Mouse (Mus musculus) CH12.LX (cell line): ENCODE data around the gene Gm44790. TPM values are rescaled to one million over a fixed set of nuclear protein-coding genes. Genes with fewer than 3 reads are reported as not detected.

Source experiments
- DNase-seq: peaks from one replicate; pipeline ENCODE4 v3.0.0-alpha.2; 2013; ENCODE audit errors: extremely low read depth
- H3K27ac ChIP-seq: 2 replicates; pipeline ENCODE4 v1.5.1; 2012; ENCODE audit warnings: low read depth, mild to moderate bottlenecking, control low read depth, moderate library complexity; ENCODE audit not compliant: insufficient read depth
- H3K27me3 ChIP-seq: replicated peaks from 2 replicates; pipeline ENCODE3; 2012; ENCODE audit warnings: inconsistent platforms
- H3K36me3 ChIP-seq, 2 experiments: replicated peaks in 1 of 2; 2 replicates each; pipeline versions ENCODE3 to v1.6.1; 2012; ENCODE audit warnings: inconsistent platforms in 1 of 2, low read length in 1 of 2, mild to moderate bottlenecking in 1 of 2, mixed read lengths in 1 of 2, moderate library complexity in 1 of 2; ENCODE audit not compliant: control insufficient read depth in 1 of 2, insufficient read depth in 1 of 2
- H3K4me1 ChIP-seq, 2 experiments: 2 replicates each; pipeline ENCODE4 v1.6.1; 2012; ENCODE audit warnings: inconsistent platforms in 1 of 2, moderate library complexity in 1 of 2; ENCODE audit not compliant: insufficient read depth in 2 of 2, control insufficient read depth in 1 of 2
- H3K4me2 ChIP-seq: 2 replicates; pipeline ENCODE4 v1.6.1; 2012; ENCODE audit warnings: low read depth, mild to moderate bottlenecking, control low read depth; ENCODE audit not compliant: poor library complexity, insufficient read depth, severe bottlenecking
- H3K4me3 ChIP-seq, 3 experiments: fragments of 150-350 bp in 1 of 3; sonication (generic) in 1 of 3; replicated peaks in 1 of 3; 2 replicates each; pipeline versions ENCODE3 to v1.5.1; 2011 to 2012; ENCODE audit warnings: low read depth in 2 of 3, low read length in 2 of 3, mild to moderate bottlenecking in 2 of 3, moderate library complexity in 2 of 3, control low read depth in 1 of 3, improper control_type of control experiment in 1 of 3, inconsistent platforms in 1 of 3, mixed read lengths in 1 of 3; ENCODE audit not compliant: poor library complexity in 1 of 3
- H3K79me2 ChIP-seq: replicated peaks from 2 replicates; pipeline ENCODE4 v1.6.1; 2012; ENCODE audit warnings: mild to moderate bottlenecking, moderate library complexity; ENCODE audit not compliant: control insufficient read depth, poor library complexity, insufficient read depth, severe bottlenecking; ENCODE audit errors: extremely low read depth
- H3K9ac ChIP-seq: 2 replicates; pipeline ENCODE4 v1.6.1; 2012; ENCODE audit warnings: low read depth, mild to moderate bottlenecking, control low read depth, moderate library complexity; ENCODE audit not compliant: insufficient read depth
- H3K9me3 ChIP-seq: replicated peaks from 2 replicates; pipeline ENCODE3; 2012; ENCODE audit warnings: low read length, inconsistent platforms, mixed read lengths
- CHD1 ChIP-seq: IDR thresholded peaks from 2 replicates; pipeline ENCODE4 v1.6.1; 2012; ENCODE audit warnings: low read depth, low read length, improper control_type of control experiment, inconsistent platforms
- CHD2 ChIP-seq: IDR thresholded peaks from 2 replicates; pipeline ENCODE4 v1.6.1; 2011; ENCODE audit warnings: low read length, improper control_type of control experiment
- ELF1 ChIP-seq: IDR thresholded peaks from 2 replicates; pipeline ENCODE4 v1.6.1; 2014; ENCODE audit warnings: low read depth, mild to moderate bottlenecking, inconsistent platforms, low read length, improper control_type of control experiment
- EP300 ChIP-seq: IDR thresholded peaks from 2 replicates; pipeline ENCODE4 v1.6.1; 2011; ENCODE audit warnings: low read length, improper control_type of control experiment
- ETS1 ChIP-seq: conservative IDR thresholded peaks from 2 replicates; pipeline ENCODE4 v1.6.1; 2012; ENCODE audit warnings: low read depth, mild to moderate bottlenecking, inconsistent platforms, low read length, improper control_type of control experiment, moderate library complexity
- HCFC1 ChIP-seq: IDR thresholded peaks from 2 replicates; pipeline ENCODE4 v1.6.1; 2012; ENCODE audit warnings: low read depth, mild to moderate bottlenecking, inconsistent platforms, low read length, improper control_type of control experiment
- JUN ChIP-seq: IDR thresholded peaks from 2 replicates; pipeline ENCODE4 v1.6.1; 2011; ENCODE audit warnings: low read depth, mild to moderate bottlenecking, low read length, improper control_type of control experiment, moderate library complexity; ENCODE audit not compliant: insufficient read depth
- KAT2A ChIP-seq: IDR thresholded peaks from 2 replicates; pipeline ENCODE4 v1.6.1; 2012; ENCODE audit warnings: low read length, improper control_type of control experiment, inconsistent platforms; ENCODE audit not compliant: insufficient replicate concordance
- MAFK ChIP-seq: IDR thresholded peaks from 2 replicates; pipeline ENCODE4 v1.6.1; 2011; ENCODE audit warnings: low read length, improper control_type of control experiment; ENCODE audit not compliant: insufficient replicate concordance
- MEF2A ChIP-seq: IDR thresholded peaks from 2 replicates; pipeline ENCODE4 v1.6.1; 2014; ENCODE audit warnings: low read depth, mild to moderate bottlenecking, inconsistent platforms, low read length, improper control_type of control experiment, borderline replicate concordance
- MXI1 ChIP-seq: IDR thresholded peaks from 2 replicates; pipeline ENCODE4 v1.6.1; 2011; ENCODE audit warnings: mild to moderate bottlenecking, low read depth, low read length, improper control_type of control experiment
- TBP ChIP-seq: conservative IDR thresholded peaks from 2 replicates; pipeline ENCODE4 v1.6.1; 2011; ENCODE audit warnings: low read depth, low read length, improper control_type of control experiment
- TCF12 ChIP-seq: IDR thresholded peaks from 2 replicates; pipeline ENCODE4 v1.6.1; 2014; ENCODE audit warnings: low read depth, mild to moderate bottlenecking, inconsistent platforms, low read length, improper control_type of control experiment
- USF1 ChIP-seq: IDR thresholded peaks from 2 replicates; pipeline ENCODE4 v1.6.1; 2014; ENCODE audit warnings: low read depth, mild to moderate bottlenecking, inconsistent platforms, low read length, improper control_type of control experiment
- ZC3H11A ChIP-seq: IDR thresholded peaks from 2 replicates; pipeline ENCODE4 v1.6.1; 2012; ENCODE audit warnings: low read depth, mild to moderate bottlenecking, inconsistent platforms, low read length, improper control_type of control experiment
- ZNF384 ChIP-seq: IDR thresholded peaks from 2 replicates; pipeline ENCODE4 v1.6.1; 2012; ENCODE audit warnings: low read depth, low read length, improper control_type of control experiment, inconsistent platforms
- dilution Hi-C: fragments of 300-500 bp; cut with MboI; formaldehyde crosslinking; loops from 2 replicates; pipeline ENCODE4 v1.14.3; 2020; ENCODE audit warnings: low sequenced_read_pairs; ENCODE audit not compliant: extremely low pct_unique_long_range_greater_than_20kb, extremely low pct_ligation_motif_present
- in situ Hi-C: fragments of 300-500 bp; cut with MboI; formaldehyde crosslinking; loops from 3 replicates; pipeline ENCODE4 v1.14.3; 2019; ENCODE audit warnings: low sequenced_read_pairs, low pct_ligation_motif_present, low pct_unique_long_range_greater_than_20kb, mixed read lengths
- polyA plus RNA-seq: library from polyadenylated mRNA; unstranded; fragments of >175 nt; gene quantifications from 2 replicates; pipeline ENCODE4 v1.2.1, GENCODE M21; 2012; ENCODE audit warnings: low read depth; ENCODE audit not compliant: insufficient read length
- total RNA-seq, 2 experiments: library from RNA; depleted of rRNA; stranded (reverse); fragments of 300-350 nt in 1 of 2; fragments of >200 nt in 1 of 2; gene quantifications; 2 replicates each; pipeline ENCODE4 v1.2.3; 2012 to 2014

Gene Gm44790
- total and polyA plus RNA-seq, 3 experiments, result not detected

GRCm38 (mm10) chr6:86400972-86401371 is 25.5 kb upstream of the Gm44790 start (continued):
- TF ChIP-seq ETS1, result no peak
- TF ChIP-seq KAT2A, result no peak
- peak; percentile 45; the same call in 1 of the 2 replicates for TF ChIP-seq HCFC1
- TF ChIP-seq CHD1, result 0 out of 2 replicates have a peak, but pooled peaks have one; percentile 49
- TF ChIP-seq ZC3H11A, result peak; percentile 41
- TF ChIP-seq JUN, result no peak; the same call in none of the 2 replicates

GRCm38 (mm10) chr6:86402681-86403607 is 23.5 kb upstream of the Gm44790 start:
- Histone ChIP-seq H3K4me3 (peak overlapping the region; percentile 54 to 96 (median 94)), H3K79me2 (peaks cover 27% of the 10 kb centered on the region), H3K27me3 (peaks cover 8% of the 10 kb centered on the region), H3K36me3 (peaks cover 0 to 10% of the 10 kb centered on the region in 2 experiments), H3K4me1 (peaks cover 2 to 24% of the 10 kb centered on the region in 2 experiments; a peak in 3 of 4 replicates), H3K4me2 (peak overlapping the region; percentile 84), H3K27ac (no peak overlapping the region), H3K9me3 (no peaks in the 10 kb centered on the region)
- TF ChIP-seq EP300 (no peak), ETS1 (no peak), MEF2A (no peak), TCF12 (no peak), TBP (no peak), USF1 (no peak), JUN (no peak), MAFK (no peak), ZC3H11A (no peak), CHD2 (peak; percentile 96), ZNF384 (0 out of 2 replicates have a peak, but pooled peaks have one; percentile 12), MXI1 (no peak), ELF1 (no peak)
- TF ChIP-seq, all 38 proteins: peak for 2
- in situ Hi-C loops, result loop anchor here (5.0 kb wide), 1 partner anchor 36 kb away; the partner anchor contains the start of gene Fam136a
- peak overlapping the region; percentile 76 for H3K9ac ChIP-seq
- no peak for DNase-seq
- dilution Hi-C loops, result no loop called here
